Mouse (Mus musculus): ENCODE data around the gene Nagpa.

Nagpa gene

DNA sequence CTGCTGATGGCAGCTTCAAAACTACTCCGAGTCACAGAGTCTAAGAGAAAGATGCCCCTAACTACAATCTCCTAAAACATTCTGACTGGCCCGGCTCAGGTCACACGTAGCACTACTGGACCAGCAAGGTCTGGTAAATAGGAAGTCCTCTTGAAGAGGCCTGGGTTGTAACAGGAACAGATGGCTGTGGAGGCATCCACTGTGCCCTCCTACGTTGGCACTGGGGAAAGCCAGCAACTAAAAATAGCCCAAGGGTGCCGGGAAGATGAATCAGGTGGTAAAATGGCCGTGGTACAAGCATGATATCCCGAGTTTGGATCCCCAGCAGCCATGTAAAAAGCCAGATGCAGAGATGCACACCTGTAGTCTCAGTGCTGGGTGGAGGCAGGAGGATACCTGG is 17.6 kb downstream of the Nagpa start:
- DNase-seq: no peak

DNA sequence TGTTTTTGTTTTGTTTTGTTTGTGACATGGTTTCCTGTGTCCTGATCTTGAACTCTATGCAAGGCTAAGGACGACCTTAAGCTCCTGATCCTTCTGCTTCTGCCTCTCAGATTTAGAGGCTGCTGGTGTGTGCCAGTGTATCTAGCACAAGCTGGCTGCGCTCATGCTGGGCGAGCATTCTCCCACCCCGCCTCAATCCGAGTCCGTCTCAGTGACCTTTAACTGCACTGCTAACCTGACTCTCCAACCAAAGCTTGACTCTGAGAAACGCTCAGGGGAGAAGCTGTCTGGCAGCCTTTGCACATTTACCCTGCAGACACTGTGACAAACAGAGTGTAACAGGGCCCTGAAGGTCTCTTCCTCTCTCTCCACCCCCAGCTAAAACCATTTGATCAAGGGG is 18.1 kb downstream of the Nagpa start:
- peak; percentile 19 for DNase-seq

DNA sequence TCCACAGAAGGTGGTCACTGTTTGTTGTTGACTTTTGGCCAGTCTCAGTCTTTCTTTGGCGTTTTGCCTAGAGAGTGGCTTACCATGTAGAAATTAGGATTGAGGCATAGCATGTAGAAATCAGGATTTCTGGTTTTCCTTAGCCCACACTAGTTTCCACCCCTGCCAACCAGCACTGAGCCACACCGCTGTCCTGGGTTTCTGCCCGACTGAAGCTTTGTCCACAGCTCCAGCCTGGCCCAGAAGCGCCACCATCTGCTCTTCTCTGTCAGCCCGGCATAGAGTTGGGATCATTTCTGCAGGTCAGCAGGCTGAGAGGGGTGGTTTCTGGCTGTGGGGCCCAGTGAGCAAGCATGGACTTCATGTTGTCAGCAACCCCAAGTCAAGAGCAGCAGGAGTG is 18.9 kb downstream of the Nagpa start:
- DNase-seq: no peak

DNA sequence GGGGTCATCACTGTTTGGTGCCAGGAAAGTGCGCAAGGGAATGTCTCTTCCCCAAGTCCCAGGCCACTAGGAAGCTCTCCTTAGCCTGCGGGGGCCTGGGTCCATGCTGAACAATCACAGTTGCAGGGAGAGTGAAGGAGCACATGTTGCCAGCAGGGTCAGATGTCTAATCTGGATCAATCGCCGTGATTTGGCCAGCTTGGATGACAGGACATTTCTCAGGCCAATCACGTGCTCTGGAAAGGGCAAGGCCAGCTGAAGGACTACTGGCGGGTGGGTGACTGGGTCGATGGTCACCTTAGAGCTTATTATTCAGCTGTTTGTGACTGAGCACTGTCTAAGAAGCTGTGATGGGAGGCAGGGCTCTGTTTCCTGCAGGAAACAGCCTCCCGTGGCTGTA is 19.7 kb downstream of the Nagpa start:
- DNase-seq: no peak

GRCm38 (mm10) chr16:5183310-5183975 is 20.4 kb downstream of the Nagpa start:
- DNase-seq: no peak

DNA sequence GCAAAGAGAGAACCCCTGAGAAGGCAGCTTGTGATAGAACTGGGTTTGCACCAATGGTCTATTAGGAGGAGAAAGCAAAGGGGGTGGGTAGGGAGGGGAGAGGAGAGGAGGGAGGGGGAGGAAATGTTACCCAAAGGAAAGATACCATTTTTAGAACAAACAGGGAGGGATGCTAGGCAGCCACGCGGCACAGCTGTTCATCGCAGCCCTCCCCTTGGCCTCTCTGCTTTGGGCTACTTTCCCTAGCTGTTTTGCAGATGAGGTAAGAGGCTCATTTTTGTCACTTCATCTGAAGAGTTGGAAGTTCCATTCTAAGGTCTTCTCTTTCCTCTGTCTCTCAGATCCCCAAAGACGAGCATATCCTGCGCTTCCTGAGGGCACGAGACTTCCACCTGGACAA is 31.2 kb downstream of the Nagpa start:
- DNase-seq: no peak

GRCm38 (mm10) chr16:5168829-5169228 is 35.0 kb downstream of the Nagpa start:
- no peak for DNase-seq

- DNase-seq: no peak
Observed at GRCm38 (mm10) chr16:5168038-5168437, 35.8 kb downstream of the Nagpa start.

GRCm38 (mm10) chr16:5164327-5164726 is 39.5 kb downstream of the Nagpa start:
- DNase-seq: no peak

- DNase-seq: no peak
Observed at GRCm38 (mm10) chr16:5159248-5159647, 44.6 kb downstream of the Nagpa start.

- no peak for DNase-seq
Observed at GRCm38 (mm10) chr16:5157113-5157512, 46.7 kb downstream of the Nagpa start.

DNA sequence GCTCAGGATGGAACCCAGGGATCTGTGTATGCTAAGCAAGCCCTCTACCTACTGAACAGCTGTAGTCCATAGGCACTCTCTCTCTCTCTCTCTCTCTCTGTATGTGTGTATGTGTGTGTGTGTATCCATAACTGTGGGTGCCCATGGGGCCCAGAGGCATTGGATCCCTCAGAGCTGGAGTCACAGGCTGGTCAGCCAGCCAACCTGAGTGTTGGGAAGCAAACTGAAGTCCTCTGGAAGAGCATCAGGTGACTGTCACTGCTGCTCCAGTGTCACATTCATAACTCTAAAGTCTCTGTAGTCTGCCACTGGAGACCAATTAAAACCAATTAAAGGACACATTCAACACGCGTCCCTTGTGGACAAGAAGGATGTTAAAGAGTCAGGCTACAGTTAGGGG is 47.3 kb downstream of the Nagpa start:
- no peak for DNase-seq

DNA sequence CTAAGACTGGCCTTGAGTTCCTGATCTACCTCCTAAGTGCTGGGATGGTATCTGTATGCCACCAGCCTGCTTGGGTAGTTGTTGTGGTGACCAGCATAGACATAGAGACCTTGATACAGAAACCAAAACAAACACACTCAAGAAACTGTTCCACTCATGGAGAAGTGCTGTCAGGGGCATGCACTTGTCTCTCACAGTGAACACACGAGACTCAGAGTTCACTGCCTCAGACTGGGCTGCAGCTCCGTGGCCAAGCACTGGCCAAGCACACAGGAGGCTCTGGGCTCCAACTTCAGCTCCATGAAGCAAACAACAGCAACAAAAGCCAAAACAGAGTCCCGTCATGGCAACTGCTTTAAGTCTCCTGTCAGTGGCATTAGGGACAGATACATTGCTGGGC is 48.8 kb downstream of the Nagpa start:
- DNase-seq: no peak

- no peak for DNase-seq
Observed at GRCm38 (mm10) chr16:5153299-5154026, 50.3 kb downstream of the Nagpa start.

DNA sequence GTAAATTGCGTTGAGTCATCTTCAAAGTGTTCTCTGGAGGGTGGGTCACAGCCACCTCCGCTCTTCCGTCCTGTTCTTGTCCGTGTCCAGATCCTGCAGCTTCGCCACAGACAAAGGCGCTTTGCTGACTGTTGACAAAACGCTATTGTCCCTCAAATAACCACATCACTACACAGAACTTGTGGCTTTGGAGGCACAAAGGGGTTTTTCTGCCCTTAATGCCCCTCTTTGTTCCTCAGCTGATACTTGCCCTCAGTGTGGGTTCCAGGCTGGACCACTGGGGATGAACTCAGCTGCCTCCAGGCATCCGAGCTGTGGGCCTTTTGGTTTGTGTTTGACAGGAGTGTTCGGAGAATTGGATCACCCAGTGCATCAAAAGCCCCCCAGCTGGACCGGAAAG is 53.3 kb downstream of the Nagpa start:
- DNase-seq: no peak

- DNase-seq: no peak
Observed at GRCm38 (mm10) chr16:5147037-5147385, 56.8 kb downstream of the Nagpa start, which contains the start of gene Sec14l5. Gene Sec14l5 (plus strand): TSS chr16:5147109.

DNA sequence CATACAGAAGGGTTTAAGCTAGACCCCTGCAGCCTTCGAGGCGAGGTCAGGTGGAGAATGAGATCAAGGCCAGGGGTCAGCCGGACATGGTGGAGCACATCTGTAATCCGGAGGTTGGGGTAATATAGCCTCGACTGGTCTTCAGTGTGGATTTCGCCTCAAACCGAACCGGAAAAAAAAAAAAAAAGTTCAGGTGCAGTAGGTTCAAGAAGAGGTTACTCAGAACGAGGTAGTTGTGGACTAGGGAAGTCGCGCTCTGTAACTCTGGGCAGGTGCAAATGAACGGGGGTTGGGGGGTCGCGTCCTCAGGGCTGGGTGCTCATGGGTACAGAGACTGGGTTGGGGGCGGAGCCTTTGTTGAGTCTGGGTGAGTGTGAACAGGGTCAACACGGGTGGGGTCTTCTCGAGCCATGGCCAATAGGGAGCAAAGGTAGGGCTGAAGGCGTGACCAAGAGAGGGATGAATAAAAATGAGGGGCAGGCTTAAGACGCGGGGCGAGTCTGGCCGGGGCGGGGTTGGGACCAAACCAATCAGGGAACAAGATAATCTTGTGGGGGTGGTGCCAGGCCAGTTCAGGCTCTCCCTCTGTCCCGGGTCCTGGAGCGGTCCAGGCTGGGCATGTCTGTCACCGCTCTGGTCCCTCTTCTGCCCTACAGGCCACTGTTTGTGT is 57.3 kb downstream of the Nagpa start:
- peak; percentile 89 for DNase-seq

- DNase-seq: peak; percentile 60
Observed at GRCm38 (mm10) chr16:5145570-5145969, 58.2 kb downstream of the Nagpa start.
